Mouse (Mus musculus): ENCODE measurements around the gene Fam83d.

Fam83d gene

DNA sequence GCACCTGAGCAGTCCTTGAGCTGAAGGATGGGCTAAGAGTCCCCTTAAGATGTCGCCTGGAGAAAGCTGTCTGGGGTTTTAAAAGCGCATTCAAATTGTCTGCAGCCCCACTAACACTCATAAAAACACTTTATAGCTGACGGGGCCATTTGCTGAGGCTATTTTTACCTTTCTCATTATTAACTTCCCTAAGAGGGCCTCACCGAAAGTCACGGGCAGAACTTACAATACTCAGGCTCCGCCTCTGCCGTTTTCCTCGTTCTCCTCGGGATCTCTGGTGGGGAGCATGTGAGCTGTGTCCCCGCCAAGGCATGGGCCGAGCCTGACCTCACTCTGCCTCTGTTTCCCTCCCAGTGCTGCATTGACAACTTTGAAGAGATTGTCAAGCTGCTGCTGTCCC is 21.7 kb upstream of the Fam83d start:
- no peak for DNase-seq

- no peak for DNase-seq
Measured at GRCm38 (mm10) chr2:158749366-158749765, 18.5 kb upstream of the Fam83d start.

DNA sequence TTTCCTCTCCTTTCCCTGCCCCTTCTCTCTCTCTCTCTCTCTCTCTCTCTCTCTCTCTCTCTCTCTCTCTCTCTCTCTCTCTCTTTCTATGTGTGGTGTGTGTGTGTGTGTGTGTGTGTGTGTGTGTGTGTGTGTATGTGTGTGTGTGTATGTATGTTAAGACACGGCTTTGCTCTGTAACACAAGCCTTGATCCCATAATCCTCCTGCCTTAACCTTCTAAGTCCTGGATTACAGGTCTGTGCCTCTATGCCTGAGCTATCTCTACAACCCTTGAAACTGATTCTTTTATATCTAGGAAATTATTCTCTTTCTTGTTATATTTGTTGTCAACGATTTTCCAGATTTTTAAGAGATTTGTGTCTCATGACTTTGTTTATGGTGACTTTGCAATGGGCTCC is 7.7 kb upstream of the Fam83d start:
- no peak for DNase-seq

- DNase-seq = no peak
Measured at GRCm38 (mm10) chr2:158762339-158762738, 5.6 kb upstream of the Fam83d start.

DNA sequence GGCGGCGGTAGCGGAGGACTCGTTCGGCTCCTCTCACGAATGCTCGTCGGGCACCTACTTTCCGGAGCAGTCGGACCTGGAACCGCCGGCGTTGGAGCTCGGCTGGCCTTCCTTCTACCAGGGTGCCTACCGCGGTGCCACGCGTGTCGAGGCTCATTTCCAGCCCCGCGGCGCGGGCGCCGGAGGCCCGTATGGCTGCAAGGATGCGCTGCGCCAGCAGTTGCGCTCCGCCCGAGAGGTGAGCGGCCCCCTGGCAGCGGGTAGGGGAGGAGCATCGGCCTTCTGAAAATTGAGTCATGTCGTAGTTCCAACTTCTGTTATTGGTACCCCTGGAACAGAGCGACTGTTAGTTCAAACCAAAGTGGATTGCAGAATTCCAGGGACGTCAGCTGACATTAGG is 457 bp downstream of the Fam83d start:
- DNase-seq = no peak

DNA sequence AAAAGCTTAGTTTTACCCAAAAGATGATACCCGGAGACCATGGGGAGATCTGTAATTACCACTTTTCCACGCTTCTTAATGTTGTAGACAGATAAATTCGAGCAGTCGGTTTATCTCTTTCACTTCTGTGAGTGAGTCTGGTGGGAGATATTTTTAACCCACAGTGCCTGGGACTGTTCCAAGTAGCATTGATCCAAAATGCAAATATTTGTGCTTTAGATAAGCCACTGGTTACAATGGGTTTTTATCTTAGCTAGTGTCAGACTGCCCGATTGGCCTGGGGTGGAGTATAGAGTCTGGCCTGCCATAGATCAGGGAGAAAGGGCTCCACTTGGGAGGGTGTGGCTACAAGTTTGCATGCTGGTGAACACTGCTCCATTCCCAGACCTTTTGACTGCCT is 878 bp downstream of the Fam83d start:
- DNase-seq = no peak

GRCm38 (mm10) chr2:158770126-158770757 is 2.3 kb downstream of the Fam83d start:
- DNase-seq = no peak

- DNase-seq = no peak
Measured at GRCm38 (mm10) chr2:158771066-158771763, 3.3 kb downstream of the Fam83d start.

- DNase-seq = no peak
Measured at GRCm38 (mm10) chr2:158772808-158773207, 4.9 kb downstream of the Fam83d start.

DNA sequence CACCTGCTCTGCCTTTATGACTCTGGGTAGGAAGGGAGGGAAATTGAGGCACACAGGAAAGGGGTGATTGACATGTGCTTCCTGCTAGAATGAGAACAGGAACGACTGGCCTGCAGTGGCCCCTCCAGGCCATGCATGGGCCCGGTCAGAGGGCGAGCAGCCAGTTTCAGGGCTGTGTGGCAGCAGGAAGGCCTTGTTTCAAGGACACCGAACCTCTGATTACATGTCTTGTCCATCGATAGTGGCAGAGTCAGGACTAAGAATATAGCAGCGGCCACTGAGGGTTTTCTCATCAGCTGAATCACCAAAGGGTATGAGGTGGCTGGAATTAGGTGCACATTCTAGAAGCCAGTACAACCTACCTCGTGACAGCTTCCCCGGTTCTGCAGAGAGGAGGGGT is 7.0 kb downstream of the Fam83d start:
- no peak for DNase-seq

DNA sequence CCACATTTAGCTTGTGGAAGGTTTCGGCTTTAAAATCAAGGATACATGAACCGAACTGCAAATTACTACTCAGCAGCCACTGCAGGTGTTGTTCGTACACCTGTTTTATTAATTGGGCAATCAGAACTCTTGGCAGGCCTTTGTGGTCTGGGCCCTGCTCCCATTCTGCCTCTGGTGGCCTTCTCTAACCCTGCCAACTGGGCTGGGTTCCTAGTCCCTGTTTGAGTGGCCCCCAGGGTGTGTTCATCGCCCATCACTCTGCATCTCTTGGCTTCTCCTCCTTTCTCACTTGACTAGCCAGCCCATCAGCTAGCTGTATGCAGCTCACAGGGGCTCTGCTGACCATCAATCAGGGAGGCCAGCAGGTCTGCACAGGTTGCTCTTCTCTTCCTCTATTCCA is 8.8 kb downstream of the Fam83d start:
- DNase-seq = no peak

DNA sequence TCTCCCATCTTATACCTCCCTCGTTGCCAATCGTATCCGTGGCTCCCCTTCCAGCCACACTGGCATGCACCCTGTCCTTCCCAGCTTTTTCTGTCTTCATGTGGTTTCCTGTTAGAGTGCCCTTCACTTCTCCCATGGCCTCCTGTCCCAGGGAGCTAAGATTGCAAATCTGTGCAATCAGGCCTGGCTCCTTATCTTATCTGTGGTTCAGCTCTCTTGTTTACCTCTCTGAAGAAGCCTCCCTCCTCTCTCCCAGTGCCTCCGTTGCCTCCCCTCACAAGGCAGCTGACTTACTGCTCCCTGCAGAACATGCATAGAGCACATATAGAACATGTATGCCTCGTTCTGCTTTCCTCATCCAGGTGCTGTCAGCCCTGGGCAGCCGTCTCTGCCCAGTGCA is 9.6 kb downstream of the Fam83d start:
- no peak for DNase-seq

DNA sequence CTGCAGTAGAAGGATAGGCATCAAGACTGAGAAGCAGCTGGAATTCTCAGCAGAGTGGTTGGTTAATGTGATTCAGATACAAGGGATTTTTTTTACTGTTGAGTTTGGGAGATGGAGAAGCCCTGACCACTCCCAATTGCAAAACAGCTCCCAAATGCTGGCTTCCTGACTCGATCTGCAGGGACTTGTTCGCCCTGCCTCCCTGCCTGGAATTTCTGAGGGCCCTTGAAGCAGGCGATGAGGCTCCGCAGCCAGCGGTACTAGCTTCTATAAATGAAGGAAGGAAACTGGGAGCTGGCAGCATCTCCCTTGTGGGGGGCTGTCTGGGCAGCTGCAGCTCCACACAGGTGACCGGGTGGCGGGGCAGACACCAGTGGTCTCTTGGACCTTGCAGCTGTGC is 10.5 kb downstream of the Fam83d start:
- no peak for DNase-seq

DNA sequence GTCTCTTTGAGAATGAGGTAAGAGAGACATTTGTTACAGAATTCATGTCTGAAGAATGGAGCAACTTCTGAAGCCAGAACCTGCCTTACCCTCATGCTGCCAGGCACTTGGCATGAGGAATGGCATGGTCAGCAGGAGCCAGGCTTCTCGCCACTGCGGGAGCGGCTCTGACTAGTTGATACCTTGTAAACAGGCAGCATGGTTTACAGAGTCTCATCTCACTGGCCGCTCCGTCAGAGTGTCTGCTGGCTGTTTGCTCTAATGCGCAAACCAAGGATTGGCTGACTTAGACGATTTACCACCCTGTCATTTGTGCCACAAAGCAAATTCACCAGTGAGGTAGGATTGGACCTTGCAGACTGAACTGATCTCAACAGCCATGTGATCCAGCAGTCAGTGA is 13.2 kb downstream of the Fam83d start:
- no peak for DNase-seq

DNA sequence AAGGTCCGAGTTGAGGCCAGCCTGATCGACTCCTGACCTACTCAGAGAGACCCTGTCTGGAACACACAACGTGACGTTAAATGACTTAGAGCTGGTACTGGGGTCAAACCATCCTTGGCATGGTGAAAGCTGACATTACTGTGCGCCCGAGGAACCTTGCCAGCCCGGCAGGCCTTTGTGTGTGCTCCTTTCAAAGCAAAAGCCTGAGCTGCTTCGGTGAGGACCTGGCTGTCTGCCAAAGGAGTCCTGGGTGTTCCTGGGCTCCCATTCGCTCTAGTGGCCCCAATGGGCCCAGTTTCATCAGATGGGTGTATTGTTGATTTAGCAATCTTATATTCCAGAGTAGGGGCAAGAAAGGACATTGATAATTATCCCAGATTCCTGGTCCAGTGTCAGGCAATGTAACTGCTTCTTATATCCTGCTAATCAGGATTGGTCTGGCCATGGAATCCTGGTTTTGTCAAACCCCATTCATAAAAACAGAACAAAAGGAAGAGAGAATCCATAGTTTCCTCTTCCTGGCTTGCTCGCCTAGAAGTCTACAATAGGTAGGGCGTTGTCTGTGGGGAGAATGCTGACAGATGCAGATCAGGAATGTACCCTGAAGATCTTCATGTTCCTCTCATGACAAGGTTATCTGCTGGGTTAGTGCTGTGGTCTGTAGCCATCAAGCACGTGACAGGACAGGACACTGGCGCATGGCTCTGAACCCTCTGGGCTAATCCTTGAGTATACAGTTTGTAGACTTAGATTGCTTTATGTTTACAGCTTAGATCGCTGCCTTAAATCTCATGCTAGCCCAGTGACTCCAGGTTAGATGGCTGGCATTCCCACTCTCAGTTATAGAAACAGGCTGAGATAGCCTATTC is 19.3 kb downstream of the Fam83d start:
- no peak for DNase-seq

GRCm38 (mm10) chr2:158794494-158795004 is 26.7 kb downstream of the Fam83d start, which contains the start of gene Dhx35:
Gene Dhx35 (plus strand): TSS chr2:158794807.
- DNase-seq = peak; percentile 94 to 96

DNA sequence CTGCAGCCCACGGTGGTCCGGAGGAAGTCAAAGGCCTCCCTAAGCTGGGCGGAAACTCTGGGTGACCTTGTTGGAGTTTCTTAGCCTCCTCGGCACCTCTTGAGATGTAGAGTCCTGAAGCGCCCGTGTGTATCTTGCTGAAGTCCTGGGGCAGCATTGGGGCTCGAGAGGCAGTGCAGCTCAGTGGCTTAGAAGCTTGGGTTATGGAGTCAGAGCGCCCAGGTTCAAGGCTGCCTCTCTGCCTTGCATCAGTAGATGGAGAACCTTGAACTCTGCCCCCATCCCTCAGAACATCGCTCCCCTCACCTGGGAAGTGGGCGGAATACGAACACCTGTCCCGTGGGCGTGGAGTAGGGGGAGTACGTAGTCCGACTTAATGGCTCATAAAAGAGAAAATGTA is 27.1 kb downstream of the Fam83d start:
- peak in 1 of 2 experiments; percentile 36 for DNase-seq

- no peak for DNase-seq
Measured at GRCm38 (mm10) chr2:158795875-158796274, 28.0 kb downstream of the Fam83d start.

GRCm38 (mm10) chr2:158799328-158799727 is 31.4 kb downstream of the Fam83d start:
- no peak for DNase-seq

GRCm38 (mm10) chr2:158800788-158801187 is 32.9 kb downstream of the Fam83d start:
- DNase-seq = no peak

GRCm38 (mm10) chr2:158803575-158803974 is 35.7 kb downstream of the Fam83d start:
- no peak for DNase-seq

- no peak for DNase-seq
Measured at GRCm38 (mm10) chr2:158815686-158816085, 47.8 kb downstream of the Fam83d start.

DNA sequence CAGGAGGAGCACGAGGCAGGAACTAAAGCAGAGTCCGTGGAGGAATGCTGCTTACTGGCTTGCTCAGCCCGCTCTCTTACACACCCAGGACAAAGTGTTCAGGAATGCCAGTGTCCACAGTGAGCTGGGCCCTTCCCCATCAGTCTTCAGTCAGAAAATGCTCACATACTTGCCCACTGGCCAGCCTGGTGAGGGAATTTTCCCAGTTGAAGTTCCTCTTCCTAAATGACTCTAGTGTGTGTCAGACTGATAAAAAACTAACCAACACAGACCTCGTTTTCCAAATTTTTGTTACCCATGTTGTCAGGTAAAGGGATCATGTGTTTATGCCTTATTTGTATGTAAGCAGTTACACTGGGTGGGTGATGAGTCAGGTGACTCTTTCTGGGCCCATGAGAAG is 48.3 kb downstream of the Fam83d start:
- no peak for DNase-seq

DNA sequence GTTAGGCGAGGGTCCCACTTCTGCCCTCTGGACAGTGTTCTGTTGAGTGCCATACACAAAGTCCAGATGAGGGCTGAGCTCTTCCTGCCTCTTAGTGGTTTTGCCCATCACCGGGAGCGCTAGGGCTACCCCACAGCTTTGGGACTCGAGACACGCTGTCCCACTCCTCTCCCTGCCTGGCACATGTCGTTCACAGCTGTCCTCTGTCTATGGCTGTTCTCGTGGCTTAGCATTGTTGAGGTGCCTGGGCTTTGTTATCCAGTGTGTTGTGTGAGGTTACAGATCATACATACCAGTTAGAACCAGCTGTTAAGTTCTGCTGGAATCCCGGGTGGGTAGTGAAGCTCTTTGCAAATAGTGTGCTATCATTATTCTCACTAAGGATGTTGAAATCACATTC is 49.8 kb downstream of the Fam83d start:
- DNase-seq = no peak

Measured in kidney, adult 8-10 months (tissue).